Mouse (Mus musculus) liver, adult 2 months (tissue): ENCODE measurements around the gene Baz2b. TPM values are rescaled to one million over a fixed set of nuclear protein-coding genes. Genes with fewer than 3 reads are reported as not detected.

Experiments used
- DNase-seq: peaks from one replicate; pipeline ENCODE4 v3.0.0-alpha.2; 2011; ENCODE audit warnings: low read depth, low spot score; ENCODE audit errors: extremely low read depth
- H3K27ac ChIP-seq: fragments of 200-500 bp; replicated peaks from 2 replicates; pipeline ENCODE4 v1.5.1; 2012; ENCODE audit warnings: low read depth, mild to moderate bottlenecking, control low read depth, inconsistent platforms, low read length; ENCODE audit not compliant: insufficient read depth
- H3K27me3 ChIP-seq: fragments of 200-500 bp; 2 replicates; pipeline ENCODE4 v1.6.1; 2012; ENCODE audit warnings: mild to moderate bottlenecking, moderate library complexity, low read length, inconsistent platforms; ENCODE audit not compliant: control insufficient read depth, insufficient read depth
- H3K36me3 ChIP-seq: fragments of 200-500 bp; 2 replicates; pipeline ENCODE4 v1.6.1; 2012; ENCODE audit warnings: low read length, inconsistent platforms; ENCODE audit not compliant: control insufficient read depth, insufficient read depth
- H3K4me1 ChIP-seq: fragments of 200-500 bp; 2 replicates; pipeline ENCODE4 v1.6.1; 2011; ENCODE audit warnings: low read length; ENCODE audit not compliant: control insufficient read depth, insufficient read depth
- H3K4me3 ChIP-seq: fragments of 200-500 bp; 2 replicates; pipeline ENCODE4 v1.5.1; 2011; ENCODE audit warnings: low read depth, mild to moderate bottlenecking, control low read depth, low read length, moderate library complexity; ENCODE audit not compliant: insufficient read depth
- H3K79me2 ChIP-seq: fragments of 200-500 bp; 2 replicates; pipeline ENCODE4 v1.6.1; 2012; ENCODE audit warnings: inconsistent platforms, mild to moderate bottlenecking, low read length, moderate library complexity; ENCODE audit not compliant: control insufficient read depth, insufficient read depth
- H3K9ac ChIP-seq: fragments of 200-500 bp; 2 replicates; pipeline ENCODE4 v1.6.1; 2012; ENCODE audit warnings: low read depth, mild to moderate bottlenecking, control low read depth, inconsistent platforms, low read length
- CTCF ChIP-seq: fragments of 200-500 bp; IDR thresholded peaks from 2 replicates; pipeline ENCODE4 v1.5.1; 2011; ENCODE audit warnings: low read depth, low read length, control low read depth
- POLR2A ChIP-seq: fragments of 200-500 bp; IDR thresholded peaks from 2 replicates; pipeline ENCODE4 v1.6.1; 2011; ENCODE audit warnings: low read length, control low read depth; ENCODE audit not compliant: insufficient read depth; ENCODE audit errors: extremely low read depth
- WGBS: fragments of 180-500 bp; shearing (Covaris S2); methylation state at CpG from one replicate; pipeline ENCODE4 v1.1.7; 2018; 5-methylcytosine and 5-hydroxymethylcytosine counted together
- polyA plus RNA-seq: library from polyadenylated mRNA; depleted of rRNA; stranded (reverse); fragments of >200 nt; gene quantifications from 2 replicates; pipeline ENCODE4 v1.2.3, GENCODE M21; 2012
- total RNA-seq: library from RNA; depleted of rRNA; stranded (reverse); fragments of >200 nt; gene quantifications from 2 replicates; pipeline ENCODE4 v1.2.3, GENCODE M21; 2014

Gene Baz2b
- total and polyA plus RNA-seq, 2 experiments, result 4.8 to 23.5 TPM

DNA sequence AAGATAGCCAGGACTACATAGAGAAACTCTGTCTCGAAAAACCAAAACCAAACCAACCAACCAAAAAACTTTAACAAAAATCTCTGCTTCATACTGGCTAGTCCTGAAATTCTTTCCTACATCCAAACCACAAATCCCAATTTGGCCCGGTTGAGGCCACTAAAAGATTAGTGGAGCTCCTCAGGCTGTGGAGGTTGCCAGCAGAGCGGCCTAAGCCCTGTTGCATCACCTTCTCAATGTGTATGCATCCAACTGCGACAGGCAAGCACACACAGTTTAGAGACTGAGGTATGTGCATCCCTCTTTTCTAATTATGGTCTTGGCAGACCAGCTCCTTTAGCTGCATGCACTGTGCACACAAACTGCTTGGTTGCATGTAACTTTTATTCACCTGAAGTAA, 36.0 kb downstream of the Baz2b start:
- DNase-seq, result no peak
- no peak for TF ChIP-seq POLR2A
- no peak for TF ChIP-seq CTCF
- Histone ChIP-seq H3K4me1 (no peaks in the 10 kb centered on the region), H3K9ac (no peak overlapping the region), H3K27me3 (no peaks in the 10 kb centered on the region), H3K27ac (no peak overlapping the region), H3K4me3 (no peak overlapping the region), H3K36me3 (no peaks in the 10 kb centered on the region), H3K79me2 (no peaks in the 10 kb centered on the region)
- 94% methylated on average over 4 of the region's 4 CpGs for WGBS

GRCm38 (mm10) chr2:60173190-60173589, 36.4 kb downstream of the Baz2b start:
- Histone ChIP-seq H3K27ac (no peak overlapping the region), H3K9ac (no peak overlapping the region), H3K79me2 (no peaks in the 10 kb centered on the region), H3K27me3 (no peaks in the 10 kb centered on the region), H3K4me3 (no peak overlapping the region), H3K4me1 (no peaks in the 10 kb centered on the region), H3K36me3 (no peaks in the 10 kb centered on the region)
- DNase-seq, result no peak
- TF ChIP-seq POLR2A (no peak), CTCF (no peak)
- 63% methylated on average over 3 of the region's 3 CpGs for WGBS

DNA sequence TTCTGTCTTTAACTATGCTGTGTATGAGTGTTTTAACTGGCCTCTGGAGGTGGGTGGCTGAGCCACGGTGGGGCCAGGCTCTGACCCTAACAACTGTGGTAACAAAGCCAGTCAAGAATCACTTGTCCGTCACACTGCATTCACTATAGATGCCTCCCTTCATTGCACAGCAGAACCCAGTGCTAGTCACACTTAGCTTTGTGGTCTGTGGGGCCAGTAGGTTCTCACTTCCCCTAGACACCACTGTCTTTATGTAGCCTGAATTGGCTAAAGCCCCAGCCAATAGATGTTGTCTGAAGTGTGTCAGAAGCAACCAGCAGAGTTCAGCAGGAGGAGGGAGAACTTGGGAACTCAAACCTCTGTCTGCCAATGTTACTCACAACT, 37.1 kb downstream of the Baz2b start:
- Histone ChIP-seq H3K27ac (no peak overlapping the region), H3K4me1 (no peaks in the 10 kb centered on the region), H3K9ac (no peak overlapping the region), H3K4me3 (no peak overlapping the region), H3K27me3 (no peaks in the 10 kb centered on the region), H3K79me2 (no peaks in the 10 kb centered on the region), H3K36me3 (no peaks in the 10 kb centered on the region)
- peak; percentile 16 for DNase-seq
- TF ChIP-seq POLR2A, result no peak
- TF ChIP-seq CTCF, result no peak
- WGBS, result 84% methylated on average over 2 of the region's 2 CpGs

- WGBS, result 75% methylated on average over 7 of the region's 7 CpGs
- no peak overlapping the region for H3K27ac ChIP-seq
- peak; percentile 25 for DNase-seq
Observed at GRCm38 (mm10) chr2:60171786-60172530, 37.7 kb downstream of the Baz2b start.

GRCm38 (mm10) chr2:60166878-60167277, 42.8 kb downstream of the Baz2b start:
- no peak for TF ChIP-seq POLR2A
- Histone ChIP-seq H3K27ac (no peak overlapping the region), H3K4me1 (no peaks in the 10 kb centered on the region), H3K9ac (no peak overlapping the region), H3K4me3 (no peak overlapping the region), H3K36me3 (no peaks in the 10 kb centered on the region), H3K79me2 (no peaks in the 10 kb centered on the region), H3K27me3 (no peaks in the 10 kb centered on the region)
- WGBS, result 95% methylated on average over 4 of the region's 4 CpGs
- DNase-seq, result no peak

More at GRCm38 (mm10) chr2:60171786-60172530, 37.7 kb downstream of the Baz2b start:
- H3K4me1 ChIP-seq, result no peaks in the 10 kb centered on the region
- no peak overlapping the region for H3K4me3 ChIP-seq
- H3K36me3 ChIP-seq, result no peaks in the 10 kb centered on the region
- no peak for TF ChIP-seq CTCF
- no peaks in the 10 kb centered on the region for H3K27me3 ChIP-seq
- H3K9ac ChIP-seq, result no peak overlapping the region
- no peaks in the 10 kb centered on the region for H3K79me2 ChIP-seq

- Histone ChIP-seq H3K4me1 (no peaks in the 10 kb centered on the region), H3K4me3 (no peak overlapping the region), H3K9ac (no peak overlapping the region), H3K27me3 (no peaks in the 10 kb centered on the region), H3K36me3 (no peaks in the 10 kb centered on the region), H3K27ac (no peak overlapping the region), H3K79me2 (no peaks in the 10 kb centered on the region)
- no peak for TF ChIP-seq POLR2A
- TF ChIP-seq CTCF, result no peak
- 93% methylated on average over 11 of the region's 11 CpGs for WGBS
- no peak for DNase-seq
Observed at GRCm38 (mm10) chr2:60165679-60166078, 44.0 kb downstream of the Baz2b start.
